Mouse (Mus musculus): ENCODE measurements at regions not wholly inside any gene's neighbourhood (a gene's known extent, or its start where the extent isn't known, plus 50 kb on each side); places are given as distances from the start of the nearest gene placed in this dataset.
A peak's percentile ranks its signal among the peaks of the same experiment; 100 is the strongest.
"Not testable (repeated sequence)": the region's sequence is repeated elsewhere in the genome, so short reads cannot be mapped to it uniquely, and the experiment has no call there.

DNA sequence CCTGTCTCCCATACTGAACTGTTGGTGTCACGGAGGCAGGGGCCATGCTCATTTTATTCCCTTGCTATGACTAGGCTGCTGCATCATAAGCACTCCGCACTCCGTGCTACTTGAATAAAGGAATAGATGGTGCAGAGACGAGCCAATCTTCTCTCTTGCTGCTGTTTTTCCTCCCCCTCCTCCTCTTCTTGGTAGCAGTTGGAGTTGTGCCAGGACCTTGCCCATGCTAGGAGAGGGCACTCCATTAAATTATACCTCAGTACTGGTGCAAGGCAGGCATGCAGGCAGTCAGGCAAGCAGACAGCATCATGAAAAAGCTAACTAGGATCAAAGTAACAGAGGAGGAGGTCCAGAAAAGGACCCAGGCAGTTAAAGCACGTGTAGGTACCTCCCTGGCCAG is 96.6 kb upstream of the Gmds start:
- no peak overlapping the region for H3K27ac ChIP-seq (ENCODE audit: low read length)
- H3K27me3 ChIP-seq (replicated peaks; ENCODE audit: control insufficient read depth, insufficient read depth, low read length) = no peaks in the 10 kb centered on the region
- no peaks in the 10 kb centered on the region for H3K9me3 ChIP-seq (ENCODE audit: control insufficient read depth, low read length)
- H3K4me1 ChIP-seq (replicated peaks; ENCODE audit: control insufficient read depth, insufficient read depth, low read length) = 0 out of 2 replicates have a peak, but pooled peaks cover 4% of the 10 kb centered on the region
- H3K36me3 ChIP-seq (ENCODE audit: control insufficient read depth, insufficient read depth) = no peaks in the 10 kb centered on the region
- H3K9ac ChIP-seq (replicated peaks; ENCODE audit: low read depth, low read length) = no peak overlapping the region
- no peak overlapping the region for H3K4me3 ChIP-seq (replicated peaks; ENCODE audit: low read length)
- H3K4me2 ChIP-seq (ENCODE audit: low read length) = no peak overlapping the region
- 40% methylated on average over 5 of the region's 5 CpGs for WGBS
- ATAC-seq = peak; percentile 58

DNA sequence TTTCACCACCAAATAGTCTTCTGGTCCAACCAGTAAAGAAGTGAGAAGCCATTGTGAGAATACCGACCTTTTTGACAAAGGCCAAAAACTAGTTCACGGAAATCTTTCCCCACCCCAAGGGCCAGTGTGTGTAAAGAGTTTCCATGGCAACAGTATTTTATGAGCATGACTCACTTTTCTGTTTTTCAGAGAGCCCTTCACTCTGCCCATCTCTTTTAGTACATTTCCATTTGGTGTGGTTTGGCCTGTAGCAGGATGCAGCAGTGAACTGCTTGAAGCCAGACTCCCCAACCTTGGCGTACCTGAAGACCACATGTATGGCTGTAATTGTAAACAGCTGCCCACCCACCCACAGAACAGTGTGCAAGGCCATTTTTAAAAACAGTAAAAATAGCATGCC is 89.9 kb upstream of the Gmds start:
- no peaks in the 10 kb centered on the region for H3K9me3 ChIP-seq (ENCODE audit: control insufficient read depth, low read length)
- H3K27me3 ChIP-seq (replicated peaks; ENCODE audit: control insufficient read depth, insufficient read depth, low read length) = no peaks in the 10 kb centered on the region
- H3K27ac ChIP-seq (ENCODE audit: low read length) = no peak overlapping the region
- no peaks in the 10 kb centered on the region for H3K4me1 ChIP-seq (replicated peaks; ENCODE audit: control insufficient read depth, insufficient read depth, low read length)
- H3K36me3 ChIP-seq (ENCODE audit: control insufficient read depth, insufficient read depth) = no peaks in the 10 kb centered on the region
- no peak overlapping the region for H3K4me2 ChIP-seq (ENCODE audit: low read length)
- H3K4me3 ChIP-seq (replicated peaks; ENCODE audit: low read length) = no peak overlapping the region
- no peak overlapping the region for H3K9ac ChIP-seq (replicated peaks; ENCODE audit: low read depth, low read length)
- no peak for ATAC-seq
- 54% methylated on average over 3 of the region's 3 CpGs for WGBS

DNA sequence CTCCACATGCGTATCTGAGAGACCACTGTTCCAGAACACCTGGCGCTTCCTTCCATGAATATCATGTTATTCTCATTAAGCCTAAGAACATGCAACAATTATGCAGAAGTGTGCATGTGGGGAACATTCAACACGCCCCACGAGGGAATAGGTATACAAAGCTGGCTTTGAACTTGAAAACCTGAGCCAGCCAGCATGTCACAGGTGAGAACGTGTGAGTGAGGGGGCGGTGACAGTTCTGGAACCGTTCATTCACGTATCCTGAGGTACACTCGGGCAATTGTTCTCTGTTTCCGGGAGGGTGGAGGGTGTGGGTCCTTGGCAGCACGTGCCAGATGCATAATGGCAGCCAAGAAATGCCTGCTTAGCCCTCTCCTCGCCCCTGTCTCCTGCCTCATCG is 88.4 kb upstream of the Gmds start:
- no peaks in the 10 kb centered on the region for H3K4me1 ChIP-seq (replicated peaks; ENCODE audit: control insufficient read depth, insufficient read depth, low read length)
- no peaks in the 10 kb centered on the region for H3K9me3 ChIP-seq (ENCODE audit: control insufficient read depth, low read length)
- no peaks in the 10 kb centered on the region for H3K27me3 ChIP-seq (replicated peaks; ENCODE audit: control insufficient read depth, insufficient read depth, low read length)
- 77% methylated on average over 13 of the region's 13 CpGs for WGBS
- H3K4me2 ChIP-seq (ENCODE audit: low read length) = no peak overlapping the region
- H3K9ac ChIP-seq (replicated peaks; ENCODE audit: low read depth, low read length) = no peak overlapping the region
- H3K27ac ChIP-seq (ENCODE audit: low read length) = no peak overlapping the region
- no peaks in the 10 kb centered on the region for H3K36me3 ChIP-seq (ENCODE audit: control insufficient read depth, insufficient read depth)
- no peak overlapping the region for H3K4me3 ChIP-seq (replicated peaks; ENCODE audit: low read length)
- ATAC-seq = no peak

DNA sequence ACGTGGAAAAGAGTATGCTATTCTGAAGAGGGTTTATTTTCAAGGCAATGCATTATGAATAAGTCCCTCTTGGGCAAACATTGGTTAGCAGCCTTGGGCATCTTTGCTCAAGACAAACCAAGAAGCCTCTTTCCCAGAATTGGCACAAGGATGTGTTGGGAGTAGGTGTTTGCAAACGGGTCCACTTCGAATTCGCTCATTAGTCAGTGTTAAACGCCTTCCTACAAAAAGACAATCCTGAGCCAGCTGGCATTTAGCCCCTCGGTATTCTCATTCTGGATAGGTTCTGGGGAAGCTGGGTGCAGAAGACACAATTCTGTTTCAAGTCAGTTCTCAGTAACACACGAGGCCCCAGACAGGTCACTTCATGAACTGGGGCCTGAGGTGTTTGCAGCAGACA is 87.7 kb upstream of the Gmds start:
- Histone ChIP-seq H3K9ac (replicated peaks; ENCODE audit: low read depth, low read length) (no peak overlapping the region), H3K4me1 (replicated peaks; ENCODE audit: control insufficient read depth, insufficient read depth, low read length) (no peaks in the 10 kb centered on the region), H3K9me3 (ENCODE audit: control insufficient read depth, low read length) (no peaks in the 10 kb centered on the region), H3K27me3 (replicated peaks; ENCODE audit: control insufficient read depth, insufficient read depth, low read length) (no peaks in the 10 kb centered on the region), H3K27ac (ENCODE audit: low read length) (no peak overlapping the region), H3K4me3 (replicated peaks; ENCODE audit: low read length) (no peak overlapping the region), H3K4me2 (ENCODE audit: low read length) (no peak overlapping the region), H3K36me3 (ENCODE audit: control insufficient read depth, insufficient read depth) (no peaks in the 10 kb centered on the region)
- no peak for ATAC-seq
- WGBS = 42% methylated on average over 7 of the region's 7 CpGs

DNA sequence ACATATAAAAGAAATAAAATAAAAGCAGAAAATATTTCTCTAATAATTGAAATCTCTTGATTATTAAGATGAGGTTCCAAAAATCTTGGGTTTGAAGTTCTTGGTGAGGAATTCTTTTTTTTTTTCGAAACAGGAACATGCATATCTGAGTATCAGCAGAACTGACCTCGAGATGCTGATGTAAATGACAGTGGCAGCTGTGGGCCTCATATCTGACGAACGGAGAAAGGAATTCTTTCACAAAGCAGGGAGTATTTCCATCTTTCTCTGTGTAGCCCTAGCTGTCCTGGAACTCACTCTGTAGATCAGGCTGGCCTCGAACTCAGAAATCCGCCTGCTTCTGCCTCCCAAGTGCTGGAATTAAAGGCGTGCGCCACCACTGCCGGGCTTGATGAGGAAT is 86.0 kb upstream of the Gmds start:
- not testable (repeated sequence) for ATAC-seq; H3K27ac ChIP-seq (ENCODE audit: low read length); H3K9ac ChIP-seq (replicated peaks; ENCODE audit: low read depth, low read length); H3K4me2 ChIP-seq (ENCODE audit: low read length); H3K36me3 ChIP-seq (ENCODE audit: control insufficient read depth, insufficient read depth); H3K4me3 ChIP-seq (replicated peaks; ENCODE audit: low read length); H3K9me3 ChIP-seq (ENCODE audit: control insufficient read depth, low read length); H3K4me1 ChIP-seq (replicated peaks; ENCODE audit: control insufficient read depth, insufficient read depth, low read length); H3K27me3 ChIP-seq (replicated peaks; ENCODE audit: control insufficient read depth, insufficient read depth, low read length)
- 93% methylated on average over 9 of the region's 9 CpGs for WGBS

DNA sequence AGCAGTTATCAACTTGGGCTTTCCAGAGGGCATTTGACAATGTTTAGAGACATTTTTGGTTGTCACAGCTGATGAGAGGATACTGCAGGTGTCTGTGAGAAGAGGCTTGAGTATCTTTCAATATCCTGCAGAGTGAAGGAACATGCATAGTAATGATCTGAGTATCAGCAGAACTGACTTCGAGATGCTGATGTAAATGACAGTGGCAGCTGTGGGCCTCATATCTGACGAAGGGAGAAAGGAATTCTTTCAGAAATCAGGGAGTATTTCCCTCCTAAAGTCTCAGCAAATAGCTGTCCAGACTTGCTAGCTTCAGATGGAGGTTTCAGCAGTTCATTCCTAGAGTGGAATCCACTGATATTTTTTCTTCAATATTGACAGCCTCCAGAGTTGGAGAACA is 83.9 kb upstream of the Gmds start:
- Histone ChIP-seq H3K36me3 (ENCODE audit: control insufficient read depth, insufficient read depth) (no peaks in the 10 kb centered on the region), H3K9ac (replicated peaks; ENCODE audit: low read depth, low read length) (no peak overlapping the region), H3K27ac (ENCODE audit: low read length) (no peak overlapping the region), H3K4me3 (replicated peaks; ENCODE audit: low read length) (no peak overlapping the region), H3K4me1 (replicated peaks; ENCODE audit: control insufficient read depth, insufficient read depth, low read length) (no peaks in the 10 kb centered on the region), H3K4me2 (ENCODE audit: low read length) (no peak overlapping the region), H3K27me3 (replicated peaks; ENCODE audit: control insufficient read depth, insufficient read depth, low read length) (no peaks in the 10 kb centered on the region), H3K9me3 (ENCODE audit: control insufficient read depth, low read length) (no peaks in the 10 kb centered on the region)
- 53% methylated on average over 2 of the region's 2 CpGs for WGBS
- no peak for ATAC-seq

DNA sequence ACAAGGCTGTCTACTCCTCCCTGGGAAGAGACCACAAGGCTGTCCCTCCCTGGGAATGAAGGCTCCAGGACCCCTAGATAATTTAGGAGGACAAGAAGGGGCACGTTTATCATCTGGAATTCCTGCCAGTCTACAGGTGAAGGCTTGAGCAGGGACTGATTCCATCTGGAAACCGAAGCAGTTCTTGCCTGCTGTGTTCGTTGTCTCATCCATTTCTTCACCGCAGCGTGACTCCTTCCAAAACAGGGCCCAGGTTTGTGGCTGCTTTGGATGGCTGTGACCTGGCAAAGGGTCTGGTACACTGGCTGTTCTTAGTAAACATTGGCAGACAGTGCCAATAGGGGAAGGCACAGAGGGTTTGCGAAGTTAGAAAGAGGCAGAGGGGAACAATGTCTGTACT is 80.8 kb upstream of the Gmds start:
- H3K36me3 ChIP-seq (ENCODE audit: control insufficient read depth, insufficient read depth) = no peaks in the 10 kb centered on the region
- no peaks in the 10 kb centered on the region for H3K4me1 ChIP-seq (replicated peaks; ENCODE audit: control insufficient read depth, insufficient read depth, low read length)
- ATAC-seq = no peak
- H3K27ac ChIP-seq (ENCODE audit: low read length) = no peak overlapping the region
- H3K27me3 ChIP-seq (replicated peaks; ENCODE audit: control insufficient read depth, insufficient read depth, low read length) = no peaks in the 10 kb centered on the region
- no peak overlapping the region for H3K4me2 ChIP-seq (ENCODE audit: low read length)
- 82% methylated on average over 6 of the region's 6 CpGs for WGBS
- no peak overlapping the region for H3K9ac ChIP-seq (replicated peaks; ENCODE audit: low read depth, low read length)
- H3K4me3 ChIP-seq (replicated peaks; ENCODE audit: low read length) = no peak overlapping the region
- H3K9me3 ChIP-seq (ENCODE audit: control insufficient read depth, low read length) = no peaks in the 10 kb centered on the region

DNA sequence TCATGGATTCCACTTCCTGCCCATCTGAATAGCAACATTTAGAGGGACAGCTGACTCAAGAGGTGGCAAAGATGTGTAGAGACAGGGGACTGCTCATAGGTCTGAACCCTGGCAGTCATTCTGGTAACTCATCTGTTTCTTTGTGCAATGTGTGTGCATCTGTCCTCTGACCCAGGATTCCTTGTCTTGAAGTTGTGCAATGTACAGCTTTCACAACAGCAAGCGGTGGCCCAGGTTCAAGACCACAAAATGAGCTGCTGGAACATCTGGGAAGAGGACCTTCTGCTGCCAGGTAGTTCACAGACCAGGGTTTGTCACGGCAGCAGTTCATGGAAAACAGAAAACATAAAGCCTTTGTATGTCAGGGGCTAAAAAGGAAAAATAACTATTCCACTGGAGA is 80.1 kb upstream of the Gmds start:
- ATAC-seq = no peak
- Histone ChIP-seq H3K4me3 (replicated peaks; ENCODE audit: low read length) (no peak overlapping the region), H3K4me2 (ENCODE audit: low read length) (no peak overlapping the region), H3K27me3 (replicated peaks; ENCODE audit: control insufficient read depth, insufficient read depth, low read length) (no peaks in the 10 kb centered on the region), H3K9me3 (ENCODE audit: control insufficient read depth, low read length) (no peaks in the 10 kb centered on the region), H3K4me1 (replicated peaks; ENCODE audit: control insufficient read depth, insufficient read depth, low read length) (no peaks in the 10 kb centered on the region), H3K9ac (replicated peaks; ENCODE audit: low read depth, low read length) (no peak overlapping the region), H3K36me3 (ENCODE audit: control insufficient read depth, insufficient read depth) (no peaks in the 10 kb centered on the region), H3K27ac (ENCODE audit: low read length) (no peak overlapping the region)
- 85% methylated on average over 2 of the region's 2 CpGs for WGBS

DNA sequence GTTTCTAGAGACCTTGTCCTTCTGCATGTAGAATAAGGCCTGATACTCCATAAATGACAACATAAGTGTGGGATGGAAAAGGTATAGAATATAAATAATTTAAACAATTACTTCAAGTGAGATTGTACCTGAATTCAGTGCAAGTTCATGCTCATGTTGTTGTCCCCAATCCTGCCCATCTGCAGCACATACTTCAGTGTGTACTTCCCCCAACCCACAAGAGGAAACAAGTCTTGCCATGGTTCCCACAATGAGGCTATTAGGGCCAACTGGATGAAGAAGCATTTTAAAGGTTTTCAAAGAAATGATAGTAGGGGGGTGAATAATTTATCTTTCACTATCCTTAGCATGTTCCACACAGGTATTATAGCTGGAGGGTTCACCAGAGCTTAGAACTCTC is 79.4 kb upstream of the Gmds start:
- Histone ChIP-seq H3K4me2 (ENCODE audit: low read length) (no peak overlapping the region), H3K36me3 (ENCODE audit: control insufficient read depth, insufficient read depth) (no peaks in the 10 kb centered on the region), H3K4me3 (replicated peaks; ENCODE audit: low read length) (no peak overlapping the region), H3K27me3 (replicated peaks; ENCODE audit: control insufficient read depth, insufficient read depth, low read length) (no peaks in the 10 kb centered on the region), H3K9me3 (ENCODE audit: control insufficient read depth, low read length) (no peaks in the 10 kb centered on the region), H3K27ac (ENCODE audit: low read length) (no peak overlapping the region), H3K9ac (replicated peaks; ENCODE audit: low read depth, low read length) (no peak overlapping the region), H3K4me1 (replicated peaks; ENCODE audit: control insufficient read depth, insufficient read depth, low read length) (no peaks in the 10 kb centered on the region)
- no peak for ATAC-seq

DNA sequence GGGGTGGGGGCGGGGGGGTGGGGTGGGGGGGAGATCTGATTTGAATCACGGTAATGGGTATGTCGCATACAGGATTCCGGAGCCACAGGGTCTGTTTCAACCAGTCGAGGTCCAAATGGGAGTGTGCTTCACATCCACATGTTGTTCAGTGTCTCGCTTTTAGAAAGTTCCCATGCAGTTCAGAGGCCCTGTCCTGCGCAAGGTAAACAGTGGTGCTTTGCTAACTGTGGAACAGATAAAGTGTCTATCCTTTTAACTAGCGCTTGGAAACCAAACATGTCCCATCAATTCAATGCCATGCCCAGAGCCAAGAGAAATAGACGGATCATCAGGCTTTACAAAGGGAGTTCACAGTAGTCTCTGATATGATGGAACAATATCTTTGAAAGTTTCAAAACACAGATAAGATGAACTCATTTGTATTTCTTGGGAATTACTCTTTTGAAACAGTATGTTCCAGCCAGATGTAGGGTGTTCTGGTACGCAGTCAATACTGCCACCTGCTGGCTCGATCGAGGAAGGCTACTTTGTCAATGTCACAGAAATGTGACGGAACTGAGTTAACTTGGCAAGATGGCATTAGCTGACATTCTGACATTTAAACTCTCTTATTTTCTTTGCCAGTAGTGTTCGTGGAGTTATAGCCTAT is 72.9 kb upstream of the Gmds start:
- Histone ChIP-seq H3K4me3 (replicated peaks; ENCODE audit: low read length) (no peak overlapping the region), H3K36me3 (ENCODE audit: control insufficient read depth, insufficient read depth) (no peaks in the 10 kb centered on the region), H3K9me3 (ENCODE audit: control insufficient read depth, low read length) (no peaks in the 10 kb centered on the region), H3K27ac (ENCODE audit: low read length) (no peak overlapping the region), H3K4me1 (replicated peaks; ENCODE audit: control insufficient read depth, insufficient read depth, low read length) (no peaks in the 10 kb centered on the region), H3K9ac (replicated peaks; ENCODE audit: low read depth, low read length) (no peak overlapping the region), H3K4me2 (ENCODE audit: low read length) (no peak overlapping the region), H3K27me3 (replicated peaks; ENCODE audit: control insufficient read depth, insufficient read depth, low read length) (no peaks in the 10 kb centered on the region)
- peak; percentile 82 for ATAC-seq
- 53% methylated on average over 14 of the region's 14 CpGs for WGBS

All from forebrain, embryonic 16.5 days (tissue).